Mouse (Mus musculus) brain, embryonic 14.5 days (tissue): ENCODE results near the gene Gramd2.

Source experiments
- CTCF ChIP-seq: fragments of 200-500 bp; IDR thresholded peaks from 2 replicates; pipeline ENCODE4 v1.5.1; 2012; ENCODE audit warnings: inconsistent platforms, mild to moderate bottlenecking, moderate library complexity, borderline replicate concordance; ENCODE audit not compliant: insufficient read depth, insufficient read length; ENCODE audit errors: extremely low read depth
- POLR2A ChIP-seq: fragments of 200-500 bp; IDR thresholded peaks from 2 replicates; pipeline ENCODE4 v1.6.1; 2012; ENCODE audit warnings: mild to moderate bottlenecking, inconsistent platforms, borderline replicate concordance; ENCODE audit not compliant: poor library complexity, insufficient read depth, insufficient read length, severe bottlenecking; ENCODE audit errors: extremely low read depth

GRCm38 (mm10) chr9:59691635-59692094, 11.7 kb downstream of the Gramd2 start:
- TF ChIP-seq CTCF (no peak), POLR2A (no peak)
